Mouse (Mus musculus): ENCODE data around the gene Ctcf.

Ctcf gene

DNA sequence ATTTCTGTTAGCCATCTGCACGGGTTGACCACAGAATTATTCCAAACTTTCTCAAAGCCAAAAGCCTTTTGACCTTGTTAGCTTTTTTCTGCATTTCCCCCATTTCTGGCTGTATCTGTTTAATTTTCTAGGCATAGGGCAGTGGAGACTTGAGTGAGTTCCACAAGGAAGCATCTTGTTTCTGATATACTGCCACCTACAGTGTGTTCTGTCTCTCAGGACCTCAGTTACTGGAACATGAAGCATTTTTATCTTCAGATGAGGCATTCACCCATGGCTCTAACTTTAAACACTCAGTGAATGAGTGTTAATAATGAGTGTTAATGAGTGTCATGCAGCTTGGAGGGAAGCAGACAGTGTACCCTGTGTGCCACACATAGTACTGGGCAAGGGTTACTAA, 41.5 kb downstream of the Ctcf start:
- no peak for DNase-seq

DNA sequence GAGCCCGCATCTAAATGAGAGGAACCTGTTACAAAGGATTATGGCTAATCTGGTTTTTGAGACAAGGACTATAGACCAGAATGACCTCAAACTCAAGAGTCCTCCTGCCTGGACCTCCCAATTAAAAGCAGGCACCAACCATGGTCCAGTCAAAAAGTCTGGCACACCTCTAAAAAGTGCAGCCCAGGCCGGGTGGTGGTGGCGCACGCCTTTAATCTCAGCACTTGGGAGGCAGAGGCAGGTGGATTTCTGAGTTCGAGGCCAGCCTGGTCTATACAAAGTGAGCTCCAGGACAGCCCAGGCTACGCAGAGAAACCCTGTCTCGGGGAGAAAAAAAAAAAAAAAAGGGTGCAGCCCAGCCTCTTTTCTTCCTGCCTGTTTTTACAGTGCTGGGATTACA, 49.0 kb downstream of the Ctcf start:
- DNase-seq = no peak

DNA sequence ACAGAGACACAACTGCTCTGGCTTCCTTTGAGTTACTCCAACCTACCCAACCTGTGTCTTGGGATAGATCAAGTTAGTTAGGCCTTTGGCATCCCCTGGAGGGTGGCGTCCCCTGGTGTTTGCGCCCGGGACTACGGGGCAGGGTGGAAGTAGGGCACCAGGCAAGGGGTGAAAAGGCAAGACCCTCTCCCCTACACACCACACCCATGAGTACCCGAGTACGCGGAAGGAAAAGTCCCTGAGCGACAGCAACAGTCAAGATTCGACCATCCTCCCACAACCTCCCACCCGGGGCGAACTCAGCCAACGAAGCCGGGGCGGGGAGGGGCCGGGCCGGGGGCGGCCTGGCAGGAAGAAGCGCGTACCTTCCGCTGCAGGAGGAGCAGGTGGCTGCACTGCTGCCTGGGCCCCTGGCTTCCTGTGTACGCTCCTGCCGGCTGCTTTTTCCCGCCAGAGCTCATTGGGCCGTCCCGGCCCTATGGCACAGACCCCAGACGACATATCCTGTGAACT, 49.5 kb downstream of the Ctcf start, which contains the start of gene Carmil2:
Gene Carmil2, plus strand, starts transcription at position 479 of the 513 bp plus-strand sequence.
- no peak for DNase-seq

DNA sequence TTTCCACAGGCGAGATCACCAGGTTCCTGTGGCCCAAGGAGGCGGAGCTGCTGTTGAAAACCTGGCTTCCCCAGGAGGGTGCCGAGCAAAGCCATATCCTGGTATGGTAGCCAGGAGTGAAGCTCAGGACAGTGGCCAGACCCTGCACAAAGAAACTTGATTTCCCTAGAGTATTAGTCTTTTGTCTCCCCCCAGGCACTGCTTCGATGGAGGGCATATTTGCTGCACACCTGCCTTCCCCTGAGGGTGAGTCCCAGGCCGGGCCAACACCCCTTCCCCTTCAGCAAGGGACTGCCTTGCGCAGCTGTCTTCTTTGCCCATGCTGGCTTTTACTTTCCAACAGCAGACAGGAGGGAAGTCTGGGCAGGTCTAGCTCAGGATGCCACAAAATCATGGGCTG, 50.2 kb downstream of the Ctcf start:
- no peak for DNase-seq

DNA sequence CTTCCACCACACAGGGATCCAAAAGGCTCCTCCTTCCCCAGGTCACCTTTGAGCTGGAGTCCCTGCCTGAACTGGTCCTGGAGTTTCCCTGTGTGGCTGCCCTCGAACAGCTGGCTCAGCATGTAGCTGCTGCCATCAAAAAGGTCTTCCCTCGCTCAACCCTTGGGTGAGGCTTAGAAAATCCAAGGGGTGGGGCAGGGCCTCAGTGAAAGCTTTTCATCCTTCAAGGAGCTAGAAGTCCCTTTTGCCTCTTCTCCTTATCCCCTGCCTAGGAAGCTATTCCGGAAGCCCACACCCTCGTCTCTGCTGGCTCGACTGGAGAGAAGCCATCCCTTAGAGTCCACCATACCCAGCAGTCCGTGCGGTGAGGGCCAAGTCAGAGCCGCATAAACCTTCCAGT, 51.1 kb downstream of the Ctcf start:
- DNase-seq = no peak

DNA sequence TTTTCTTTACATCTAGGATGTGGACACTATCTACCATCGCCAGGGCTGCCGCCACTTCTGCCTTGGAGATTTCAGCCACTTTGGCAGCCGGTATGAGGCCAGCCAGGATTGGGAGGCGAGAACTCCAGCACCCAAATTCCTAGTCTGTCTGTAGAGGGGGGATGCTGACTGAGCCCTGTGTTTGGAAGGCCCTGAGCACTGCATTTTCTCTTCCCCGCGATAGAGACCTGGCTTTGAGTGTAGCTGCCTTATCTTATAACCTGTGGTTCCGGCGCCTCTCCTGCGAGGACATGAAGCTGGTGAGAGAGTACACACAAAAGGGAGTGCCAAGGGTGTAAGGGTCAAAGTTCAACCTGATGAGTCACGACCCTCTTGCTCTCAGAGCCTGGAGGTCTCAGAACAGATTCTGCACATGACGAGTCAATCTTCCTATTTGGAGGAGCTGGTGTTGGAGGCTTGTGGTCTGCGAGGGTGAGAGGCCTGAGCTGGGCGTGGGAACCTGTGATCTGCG, 51.9 kb downstream of the Ctcf start:
- DNase-seq = no peak

DNA sequence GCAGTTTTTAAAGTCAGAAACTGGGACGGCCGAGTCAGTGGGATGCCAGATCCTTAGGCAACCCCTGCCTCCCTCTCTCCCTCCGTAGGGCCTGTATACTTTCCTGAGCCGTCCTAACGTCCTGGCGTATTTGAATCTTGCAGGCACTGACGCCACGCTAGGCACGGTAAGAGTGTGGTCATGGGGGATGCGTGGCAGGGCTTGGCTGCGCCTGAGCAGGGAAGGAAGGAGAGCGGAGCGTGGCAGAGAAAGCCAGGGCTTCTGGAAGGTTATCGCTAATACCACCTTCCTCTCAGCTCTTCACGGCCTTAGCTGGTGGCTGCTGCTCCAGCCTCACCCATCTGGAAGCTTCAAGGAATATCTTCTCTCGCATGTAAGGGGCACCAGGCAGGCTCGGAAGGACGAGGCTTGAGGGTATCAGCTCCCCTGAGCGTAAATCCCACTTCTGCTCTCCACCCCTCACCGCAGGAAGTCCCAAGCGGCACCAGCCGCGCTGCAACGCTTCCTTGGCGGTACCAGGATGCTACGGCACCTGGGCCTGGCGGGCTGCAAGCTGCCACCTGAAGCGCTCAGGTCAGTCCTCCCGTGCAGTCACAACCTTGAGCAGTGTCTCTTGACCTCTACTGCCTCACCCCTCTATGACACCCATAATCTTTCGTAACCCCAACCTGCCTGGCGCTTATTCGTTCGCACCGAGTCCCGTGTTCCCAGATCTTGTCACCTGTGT, 53.1 kb downstream of the Ctcf start:
- DNase-seq = no peak

DNA sequence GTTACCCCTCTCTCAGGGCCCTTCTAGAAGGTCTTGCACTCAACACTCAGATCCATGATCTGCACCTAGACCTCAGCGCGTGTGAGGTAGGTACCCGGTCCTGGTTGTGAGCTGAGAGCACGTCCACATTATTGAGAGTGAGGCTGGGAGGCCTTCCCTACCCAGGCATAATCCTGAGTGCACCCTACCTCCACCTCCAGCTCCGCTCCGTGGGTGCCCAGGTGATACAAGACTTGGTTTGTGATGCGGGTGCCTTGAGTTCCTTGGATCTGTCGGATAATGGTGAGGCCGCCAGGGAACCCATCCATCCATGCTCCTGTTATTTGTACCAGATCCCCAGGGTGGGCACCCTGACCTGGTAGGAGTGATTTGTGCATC, 53.6 kb downstream of the Ctcf start:
- no peak for DNase-seq

DNA sequence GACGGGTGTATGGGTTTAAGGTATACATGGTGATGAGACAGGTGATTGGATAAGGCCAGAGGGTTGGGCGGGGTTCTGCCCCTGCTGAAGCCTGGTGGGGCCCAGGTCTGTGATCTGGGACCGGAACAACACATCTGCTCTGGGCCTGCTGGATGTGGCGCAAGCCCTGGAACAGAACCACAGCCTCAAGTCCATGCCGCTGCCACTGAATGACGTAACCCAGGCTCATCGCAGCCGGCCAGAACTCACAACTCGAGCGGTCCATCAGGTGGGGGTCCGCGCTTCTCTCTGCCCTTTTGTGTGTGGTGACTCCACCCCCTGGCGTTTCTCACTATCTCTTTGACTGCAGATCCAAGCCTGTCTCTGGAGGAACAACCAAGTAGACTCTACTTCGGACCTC, 54.6 kb downstream of the Ctcf start:
- DNase-seq = no peak

DNA sequence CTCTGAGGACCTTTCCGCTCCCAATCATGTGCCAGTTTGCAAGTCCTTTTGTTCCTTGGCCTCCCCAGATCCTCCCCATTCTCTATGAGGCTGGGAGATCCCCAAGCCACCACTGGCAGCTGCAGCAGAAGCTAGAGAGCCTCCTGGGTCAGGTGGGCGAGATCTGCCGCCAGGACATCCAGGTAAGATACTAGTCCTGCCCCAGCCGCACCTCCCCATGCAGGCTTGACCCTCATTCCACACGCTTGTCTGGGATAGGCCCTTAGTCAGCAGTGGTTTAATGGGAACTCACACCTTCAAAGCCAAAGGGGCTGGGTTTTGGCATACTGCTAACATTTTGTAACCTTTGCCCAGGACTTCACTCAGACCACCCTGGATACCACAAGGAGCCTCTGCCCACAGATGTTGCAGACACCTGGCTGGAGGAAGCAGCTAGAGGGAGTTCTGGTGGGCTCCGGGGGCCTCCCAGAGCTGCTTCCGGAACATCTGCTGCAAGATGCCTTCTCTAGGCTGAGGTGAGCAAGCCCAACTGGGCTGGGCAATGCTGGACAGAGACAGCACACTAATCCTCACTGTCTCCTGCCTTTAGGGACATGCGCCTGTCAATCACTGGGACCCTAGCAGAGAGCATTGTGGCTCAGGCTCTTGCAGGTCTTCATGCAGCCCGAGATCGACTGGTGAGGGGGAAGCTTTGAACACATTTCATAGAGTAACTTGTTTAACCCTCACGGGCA, 56.2 kb downstream of the Ctcf start:
- no peak for DNase-seq

DNA sequence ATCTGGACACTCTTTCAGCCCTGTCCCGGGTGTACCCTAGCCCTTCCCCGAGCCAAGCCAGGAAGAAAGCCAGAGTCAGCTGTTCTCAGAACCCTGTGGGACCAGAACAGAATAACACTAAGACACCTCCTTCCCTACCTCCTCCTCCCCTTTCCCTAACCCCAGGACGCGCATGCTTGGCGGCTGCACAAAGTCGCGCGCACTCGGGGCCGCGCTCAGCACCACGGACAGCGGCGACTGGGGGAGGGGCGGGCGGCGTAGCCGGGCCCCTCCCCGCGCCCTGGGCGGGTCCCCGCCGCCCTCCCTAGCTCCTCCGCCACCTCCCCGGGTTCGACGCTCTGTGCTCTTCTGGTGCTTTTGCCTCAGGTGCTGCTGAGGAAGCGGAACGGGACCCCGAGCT, 57.3 kb downstream of the Ctcf start:
- DNase-seq = peak; percentile 85

DNA sequence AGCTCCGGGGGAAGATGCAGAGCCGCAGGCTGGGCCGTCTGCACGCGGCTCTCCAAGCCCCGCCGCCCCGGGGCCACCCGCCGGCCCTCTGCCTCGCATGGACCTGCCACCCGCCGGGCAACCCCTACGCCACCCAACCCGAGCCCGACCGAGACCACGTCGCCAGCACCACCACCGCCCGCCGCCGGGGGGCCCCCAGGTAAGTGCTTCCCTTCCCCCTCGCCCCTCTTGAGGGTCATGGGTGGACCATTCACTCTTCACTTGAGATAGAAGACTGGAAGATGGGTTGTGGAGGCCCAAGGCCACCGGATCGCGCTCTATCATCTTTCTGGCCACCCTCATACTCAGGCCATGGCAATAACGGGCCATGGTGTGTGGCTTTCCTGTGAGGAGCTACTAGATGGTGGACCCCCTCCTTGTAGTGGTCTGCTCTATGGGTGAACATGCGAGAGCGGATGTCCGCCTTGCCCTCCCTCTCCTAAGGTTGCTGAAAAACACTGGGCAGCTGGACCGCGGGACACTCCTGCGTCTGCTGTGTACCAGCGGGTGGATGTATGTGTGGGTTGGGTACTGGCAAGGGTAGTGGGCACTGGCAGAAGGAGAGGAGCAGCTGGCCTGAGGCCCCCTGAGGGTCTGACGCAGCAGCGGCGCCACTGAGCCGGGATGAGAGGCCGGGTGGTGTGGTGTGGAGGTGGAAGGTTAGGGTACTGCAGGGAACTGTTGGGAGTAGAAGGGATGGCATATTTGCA, 57.9 kb downstream of the Ctcf start:
- DNase-seq = peak; percentile 66

DNA sequence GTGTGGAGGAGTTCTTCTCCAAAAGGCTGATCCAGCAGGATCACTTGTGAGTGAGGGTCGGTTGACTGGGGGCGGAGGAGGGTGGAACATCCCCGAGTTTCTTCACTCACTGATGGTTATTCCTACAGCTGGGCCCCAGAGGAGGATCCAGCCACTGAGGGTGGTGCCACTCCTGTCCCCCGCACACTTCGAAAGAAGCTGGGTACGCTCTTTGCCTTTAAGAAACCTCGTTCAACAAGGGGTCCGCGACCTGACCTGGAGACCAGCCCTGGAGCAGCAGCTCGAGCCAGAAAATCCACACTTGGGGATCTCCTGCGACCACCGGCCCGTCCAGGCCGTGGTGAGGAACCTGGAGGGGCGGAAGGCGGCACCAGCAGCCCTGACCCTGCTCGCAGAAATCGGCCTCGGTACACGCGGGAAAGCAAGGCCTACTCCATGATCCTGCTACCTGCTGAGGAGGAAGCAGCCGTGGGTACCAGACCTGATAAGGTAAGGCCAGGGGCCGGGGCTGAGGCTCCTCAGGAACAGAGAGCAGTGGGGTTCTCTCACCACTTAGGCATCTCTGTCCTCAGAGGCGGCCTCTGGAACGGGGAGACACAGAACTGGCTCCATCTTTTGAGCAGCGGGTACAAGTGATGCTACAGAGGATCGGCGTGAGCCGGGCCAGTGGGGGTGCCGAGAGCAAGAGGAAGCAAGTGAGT, 58.9 kb downstream of the Ctcf start:
- DNase-seq = no peak

DNA sequence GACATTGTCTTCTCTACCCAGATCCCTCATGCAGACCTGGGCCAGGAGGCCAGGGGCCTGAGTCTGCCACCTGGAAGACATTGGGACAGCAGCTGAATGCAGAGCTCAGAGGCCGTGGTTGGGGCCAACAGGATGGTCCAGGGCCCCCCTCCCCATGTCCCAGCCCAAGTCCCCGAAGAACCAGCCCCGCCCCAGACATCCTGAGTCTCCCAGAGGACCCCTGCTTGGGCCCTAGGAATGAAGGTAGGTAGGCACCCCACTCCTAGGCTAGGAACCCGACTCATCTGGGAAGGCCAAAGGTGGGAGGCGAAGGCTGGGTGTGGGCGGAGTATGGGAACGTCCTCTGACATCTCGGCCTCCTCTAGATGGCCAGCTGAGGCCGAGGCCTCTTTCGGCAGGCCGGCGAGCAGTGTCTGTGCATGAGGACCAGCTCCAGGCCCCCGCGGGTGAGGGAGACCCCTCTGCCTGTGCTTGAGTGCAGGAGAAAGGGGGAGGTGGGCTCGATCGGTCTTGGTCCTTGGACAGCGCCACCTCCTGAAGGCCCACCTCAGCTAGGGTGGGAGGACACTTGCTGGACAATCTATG, 60.9 kb downstream of the Ctcf start:
- DNase-seq = no peak

DNA sequence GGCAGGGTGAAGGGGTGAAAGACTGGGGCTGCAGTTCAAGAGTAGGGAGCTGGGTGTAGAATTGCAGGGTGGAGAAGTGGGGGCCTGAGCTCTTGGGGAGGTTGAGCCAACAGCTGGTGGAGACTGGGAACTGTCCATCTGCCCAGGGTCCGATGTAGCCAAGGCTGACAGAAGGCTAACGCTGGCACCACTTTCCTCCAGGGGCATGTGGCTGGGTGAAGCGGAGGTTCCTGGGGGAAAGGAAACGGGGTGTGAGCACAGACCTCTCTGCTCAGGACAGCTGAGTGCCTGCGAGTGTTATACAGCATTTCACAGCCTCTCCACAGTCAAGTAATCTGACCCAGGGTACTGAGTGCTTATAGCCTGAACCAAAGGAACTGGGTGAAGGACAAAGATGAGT, 62.4 kb downstream of the Ctcf start:
- DNase-seq = no peak

DNA sequence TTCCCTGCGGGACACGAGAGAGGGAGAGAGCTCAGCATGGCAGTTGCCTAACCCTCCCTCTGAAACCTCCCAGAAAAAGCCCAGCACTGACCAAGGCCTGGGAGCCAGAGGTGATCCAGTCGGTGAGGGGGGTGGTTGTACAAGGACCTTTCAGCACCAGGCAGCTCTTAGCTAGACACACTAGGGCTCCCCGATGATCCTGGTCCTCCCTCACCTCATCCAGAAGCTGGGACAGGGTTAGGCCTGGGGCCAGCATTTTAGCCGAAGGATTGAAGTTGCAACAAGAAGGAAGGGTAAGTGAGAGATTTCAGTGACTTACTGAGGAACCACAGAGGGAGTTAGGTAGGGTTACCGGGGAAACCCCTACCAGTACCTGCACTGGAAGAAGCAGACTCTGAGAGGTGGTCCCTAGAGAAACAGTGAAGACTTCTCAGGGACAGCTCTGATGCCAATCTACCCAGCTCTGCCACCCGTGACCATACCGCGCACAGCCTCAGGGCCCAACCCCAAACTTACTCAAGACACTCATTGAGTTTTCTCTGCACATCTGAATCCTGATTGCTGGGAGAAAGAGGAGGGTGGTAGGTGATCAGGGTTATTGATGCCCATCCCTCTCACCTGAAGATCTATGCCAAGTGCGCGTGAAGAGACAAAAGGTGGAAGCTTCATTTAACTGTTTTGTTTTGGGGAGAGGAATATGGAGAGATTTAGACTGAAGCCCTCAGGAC, 63.3 kb downstream of the Ctcf start:
- no peak for DNase-seq

DNA sequence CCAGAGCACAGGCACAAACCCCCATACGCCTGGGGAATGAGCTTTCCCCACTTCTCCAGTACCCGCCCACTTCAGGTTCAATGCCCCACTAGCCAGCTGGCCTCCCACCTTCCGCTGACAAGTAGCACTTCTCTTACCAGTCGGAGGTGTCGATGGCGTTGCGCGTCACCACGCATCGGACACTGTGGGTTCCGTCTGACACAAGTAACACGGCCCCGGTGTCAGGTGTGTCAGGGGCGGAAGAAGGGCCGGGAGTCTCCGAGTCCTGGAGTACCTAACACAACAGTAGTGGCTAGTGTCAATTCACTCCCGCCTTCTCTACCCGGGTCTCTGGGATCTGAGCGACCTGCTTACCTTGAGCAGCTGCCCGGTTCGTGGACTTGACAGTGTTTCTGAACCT, 64.2 kb downstream of the Ctcf start:
- peak; percentile 50 for DNase-seq

DNA sequence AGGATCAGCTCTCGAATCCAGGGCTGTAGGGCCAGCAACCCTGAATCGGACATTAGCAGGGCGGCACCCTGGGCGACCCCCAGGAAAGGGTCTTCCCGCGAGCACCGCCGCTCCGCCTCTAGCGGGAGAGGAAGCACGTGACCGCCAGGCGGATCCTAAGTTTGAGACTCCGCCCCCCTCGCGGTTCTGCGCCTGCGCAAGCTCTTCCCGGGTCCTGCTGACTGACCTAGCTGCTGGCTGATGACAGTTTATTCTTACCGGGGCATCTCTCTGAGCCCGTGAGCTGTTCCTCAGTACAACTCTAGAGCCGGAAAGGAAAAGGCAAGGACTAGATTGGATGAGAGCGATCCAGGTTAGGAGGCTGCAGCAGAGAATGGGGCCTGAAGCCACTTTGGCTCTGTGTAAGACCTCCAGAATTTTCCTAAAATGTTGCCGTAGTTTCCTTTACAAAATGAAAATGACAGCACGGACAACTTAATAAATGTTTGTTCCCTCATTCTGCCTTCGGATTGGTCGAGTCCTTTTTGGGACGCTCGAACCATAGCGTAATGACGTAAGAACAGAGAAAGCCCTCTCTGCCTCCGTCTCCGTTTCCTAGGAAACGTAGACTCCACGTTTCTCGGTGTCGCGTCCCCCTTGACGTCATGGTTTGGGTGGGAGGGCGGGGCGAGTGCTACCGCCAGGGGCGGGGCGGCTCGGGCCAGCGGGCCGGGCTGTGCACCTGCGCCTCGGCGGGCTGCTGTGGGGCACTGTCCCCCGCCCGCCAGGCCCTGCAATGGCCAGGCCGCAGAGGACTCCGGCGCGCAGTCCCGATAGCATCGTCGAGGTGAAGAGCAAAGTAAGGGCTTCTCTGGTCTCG, 64.8 kb downstream of the Ctcf start, which contains the start of the genes Acd and Pard6a:
Gene Acd, minus strand, starts transcription at position 137 of the 859 bp plus-strand sequence.
Gene Pard6a, plus strand, starts transcription at position 183 of the 859 bp plus-strand sequence.
- peak; percentile 98 for DNase-seq

DNA sequence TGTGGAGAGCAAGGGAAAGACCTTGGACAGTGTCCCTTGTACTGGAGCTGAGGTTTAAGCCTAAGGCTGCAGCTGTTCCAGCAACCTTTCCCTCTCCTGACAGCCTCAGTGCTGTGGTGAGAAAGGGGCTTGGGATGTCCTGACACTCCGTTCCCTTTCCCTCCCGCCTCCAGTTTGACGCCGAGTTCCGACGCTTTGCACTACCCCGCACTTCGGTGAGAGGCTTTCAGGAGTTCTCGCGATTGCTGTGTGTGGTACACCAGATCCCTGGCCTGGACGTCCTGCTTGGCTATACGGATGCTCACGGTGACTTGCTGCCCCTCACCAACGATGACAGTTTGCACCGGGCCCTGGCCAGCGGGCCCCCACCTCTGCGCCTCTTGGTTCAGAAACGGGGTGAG, 65.6 kb downstream of the Ctcf start:
- no peak for DNase-seq

DNA sequence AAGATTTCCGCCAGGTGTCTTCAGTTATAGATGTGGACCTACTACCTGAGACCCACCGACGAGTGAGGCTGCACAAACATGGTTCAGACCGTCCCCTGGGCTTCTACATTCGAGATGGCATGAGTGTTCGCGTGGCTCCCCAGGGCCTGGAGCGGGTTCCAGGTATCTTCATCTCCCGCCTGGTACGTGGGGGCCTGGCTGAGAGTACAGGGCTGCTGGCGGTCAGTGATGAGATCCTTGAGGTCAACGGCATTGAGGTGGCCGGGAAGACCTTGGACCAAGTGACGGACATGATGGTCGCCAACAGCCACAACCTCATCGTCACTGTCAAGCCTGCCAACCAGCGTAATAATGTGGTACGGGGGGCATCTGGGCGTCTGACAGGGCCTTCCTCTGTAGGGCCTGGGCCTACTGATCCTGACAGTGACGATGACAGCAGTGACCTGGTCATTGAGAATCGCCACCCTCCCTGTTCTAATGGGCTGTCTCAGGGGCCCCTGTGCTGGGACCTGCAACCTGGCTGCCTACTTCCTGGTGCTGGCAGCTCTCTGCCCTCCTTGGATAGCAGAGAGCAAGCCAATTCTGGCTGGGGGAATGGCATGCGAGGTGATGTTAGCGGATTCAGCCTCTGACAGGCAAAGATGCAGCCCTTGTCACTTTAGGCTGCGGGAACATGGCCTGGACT, 66.5 kb downstream of the Ctcf start:
- no peak for DNase-seq

All from right cerebral cortex, postnatal 4 days (tissue).